Mouse (Mus musculus) small intestine, adult 2 months (tissue): ENCODE data around the gene 4932438A13Rik. TPM values are rescaled to one million over a fixed set of nuclear protein-coding genes. Genes with fewer than 3 reads are reported as not detected.

Experiments used
- H3K27ac ChIP-seq: fragments of 200-500 bp; 2 replicates; pipeline ENCODE4 v1.5.1; 2012; ENCODE audit warnings: low read depth, low read length, control low read depth, inconsistent platforms; ENCODE audit not compliant: insufficient read depth
- H3K27me3 ChIP-seq: fragments of 200-500 bp; 2 replicates; pipeline ENCODE4 v1.6.1; 2012; ENCODE audit warnings: mild to moderate bottlenecking, moderate library complexity, low read length, inconsistent platforms; ENCODE audit not compliant: control insufficient read depth, insufficient read depth
- H3K36me3 ChIP-seq: fragments of 200-500 bp; 2 replicates; pipeline ENCODE4 v1.6.1; 2012; ENCODE audit warnings: mild to moderate bottlenecking, low read length, control low read depth, inconsistent platforms; ENCODE audit not compliant: control insufficient read depth, insufficient read depth
- H3K4me1 ChIP-seq: fragments of 200-500 bp; 2 replicates; pipeline ENCODE4 v1.6.1; 2012; ENCODE audit warnings: low read length, inconsistent platforms, mixed read lengths; ENCODE audit not compliant: control insufficient read depth, insufficient read depth, insufficient read length
- H3K4me3 ChIP-seq: fragments of 200-500 bp; 2 replicates; pipeline ENCODE4 v1.5.1; 2012; ENCODE audit warnings: low read depth, mild to moderate bottlenecking, control low read depth, inconsistent platforms, low read length, moderate library complexity
- CTCF ChIP-seq: fragments of 200-500 bp; IDR thresholded peaks from 2 replicates; pipeline ENCODE4 v1.5.1; 2012; ENCODE audit warnings: low read depth, mild to moderate bottlenecking, control low read depth, inconsistent platforms, low read length, moderate library complexity, mixed read lengths; ENCODE audit not compliant: insufficient replicate concordance, insufficient read length; ENCODE audit errors: extremely low read depth
- POLR2A ChIP-seq: fragments of 200-500 bp; IDR thresholded peaks from 2 replicates; pipeline ENCODE4 v1.6.1; 2012; ENCODE audit warnings: low read depth, mild to moderate bottlenecking, control low read depth, inconsistent platforms, low read length, moderate library complexity
- WGBS: fragments of 180-500 bp; shearing (Covaris S2); methylation state at CpG from one replicate; pipeline ENCODE4 v1.1.7; 2018; 5-methylcytosine and 5-hydroxymethylcytosine counted together
- polyA plus RNA-seq: library from polyadenylated mRNA; depleted of rRNA; stranded (reverse); fragments of >200 nt; gene quantifications from 2 replicates; pipeline ENCODE4 v1.2.3, GENCODE M21; 2012

The 4932438A13Rik gene
- polyA plus RNA-seq, 1 experiment: 13.3 TPM

DNA sequence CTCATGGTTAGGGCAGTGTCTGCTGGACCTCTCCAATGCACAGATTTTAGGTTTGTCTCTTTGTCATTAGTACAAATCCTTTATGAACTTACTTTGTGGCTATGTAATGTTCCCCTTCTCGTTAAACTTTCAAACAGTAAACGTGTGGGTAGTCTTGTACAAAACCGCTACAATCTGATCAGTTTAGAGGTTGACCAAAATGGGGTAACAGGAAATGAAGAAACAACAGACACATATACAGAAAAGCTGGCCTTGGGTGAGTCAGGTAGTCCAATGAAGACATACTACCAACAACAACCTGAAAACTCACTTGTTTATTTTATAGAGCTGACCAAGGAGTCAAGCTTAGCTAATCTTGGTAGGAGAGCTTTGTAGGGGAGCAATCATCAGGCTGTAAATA, 32.7 kb upstream of the 4932438A13Rik start:
- Histone ChIP-seq H3K4me3 (no peak overlapping the region), H3K4me1 (no peaks in the 10 kb centered on the region), H3K27ac (no peak overlapping the region), H3K27me3 (no peaks in the 10 kb centered on the region), H3K36me3 (no peaks in the 10 kb centered on the region)
- WGBS: 88% methylated on average over 3 of the region's 3 CpGs
- no peak for TF ChIP-seq POLR2A
- no peak for TF ChIP-seq CTCF

DNA sequence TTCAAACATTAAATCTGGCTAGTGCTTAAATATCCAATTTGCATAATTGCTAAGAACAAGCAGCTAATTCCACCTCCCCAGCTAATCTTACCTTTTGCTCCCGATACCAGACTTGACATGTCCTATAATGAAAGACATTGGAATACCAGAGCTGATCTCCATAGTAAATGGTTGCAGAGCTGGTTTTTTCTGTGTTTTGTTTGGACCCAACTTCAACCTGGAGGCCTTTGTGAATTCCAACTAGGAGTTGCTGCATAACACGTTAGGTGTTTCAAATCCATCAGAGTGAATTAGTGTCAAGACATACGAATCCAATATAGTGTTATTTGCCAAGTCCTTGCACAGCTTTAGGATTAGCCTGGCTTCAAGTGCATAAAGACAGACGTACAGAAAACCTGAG, 28.5 kb upstream of the 4932438A13Rik start:
- Histone ChIP-seq H3K27me3 (no peaks in the 10 kb centered on the region), H3K4me3 (no peak overlapping the region), H3K4me1 (peaks cover 5% of the 10 kb centered on the region; the same call in 1 of the 2 replicates), H3K27ac (no peak overlapping the region), H3K36me3 (no peaks in the 10 kb centered on the region)
- WGBS: 88% methylated on average over 4 of the region's 4 CpGs
- no peak for TF ChIP-seq POLR2A
- TF ChIP-seq CTCF: no peak

GRCm38 (mm10) chr3:36834832-36835231, 28.1 kb upstream of the 4932438A13Rik start:
- Histone ChIP-seq H3K27ac (no peak overlapping the region), H3K27me3 (no peaks in the 10 kb centered on the region), H3K36me3 (no peaks in the 10 kb centered on the region), H3K4me3 (no peak overlapping the region), H3K4me1 (peaks cover 5% of the 10 kb centered on the region; the same call in 1 of the 2 replicates)
- 68% methylated on average over 2 of the region's 2 CpGs for WGBS
- TF ChIP-seq CTCF (no peak), POLR2A (no peak)

GRCm38 (mm10) chr3:36835525-36836203, 27.2 kb upstream of the 4932438A13Rik start:
- peaks cover 5% of the 10 kb centered on the region; the same call in 1 of the 2 replicates for H3K4me1 ChIP-seq
- no peak overlapping the region for H3K4me3 ChIP-seq
- H3K27ac ChIP-seq: no peak overlapping the region
- no peak for TF ChIP-seq POLR2A
- no peak for TF ChIP-seq CTCF
- no peaks in the 10 kb centered on the region for H3K36me3 ChIP-seq
- no peaks in the 10 kb centered on the region for H3K27me3 ChIP-seq
- WGBS: 62% methylated on average over 18 of the region's 18 CpGs

GRCm38 (mm10) chr3:36836833-36837232, 26.1 kb upstream of the 4932438A13Rik start:
- WGBS: 42% methylated on average over 7 of the region's 7 CpGs
- H3K27ac ChIP-seq: peak overlapping the region; percentile 55

DNA sequence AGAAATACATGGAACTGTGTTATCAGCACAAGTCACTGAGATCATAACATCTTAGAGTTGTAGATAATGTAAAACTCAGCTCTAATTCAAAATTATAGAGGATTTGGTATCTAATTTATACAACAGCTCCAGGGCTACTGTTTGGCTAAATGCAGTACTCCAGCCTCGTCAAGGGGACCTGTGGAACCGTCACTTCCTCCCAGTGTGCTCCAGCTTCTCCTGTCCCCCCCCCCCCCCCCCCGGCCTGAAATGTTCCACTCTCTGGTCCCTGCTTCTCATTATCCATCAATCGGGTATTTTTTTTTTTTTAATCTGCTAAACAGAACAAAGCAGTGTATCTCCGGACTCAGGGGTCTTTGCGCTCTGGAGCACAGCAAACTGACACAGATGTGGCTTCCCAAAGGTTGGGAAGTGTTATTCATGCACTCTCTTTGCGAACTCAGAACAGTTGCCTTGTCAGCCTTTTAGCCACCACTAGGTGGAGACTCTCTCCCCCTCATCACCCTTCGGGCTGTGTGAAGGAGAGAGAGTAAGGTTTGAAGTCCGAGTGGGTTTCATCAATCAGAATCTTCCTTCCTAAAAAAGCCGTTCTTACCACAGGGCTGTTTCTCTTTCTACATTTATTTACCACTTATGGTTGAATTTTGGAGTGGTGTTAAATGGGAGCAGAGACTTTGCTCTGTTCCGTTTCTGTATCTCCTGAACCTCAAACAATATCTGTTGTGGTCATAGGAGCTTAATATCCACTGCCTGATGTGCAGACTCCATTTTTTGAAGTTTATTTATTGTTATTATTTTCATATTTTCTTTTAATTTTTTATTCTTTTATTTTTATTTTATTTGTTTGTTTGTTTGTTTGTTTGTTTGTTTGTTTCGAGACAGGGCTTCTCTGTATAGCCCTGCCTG, 22.0 kb upstream of the 4932438A13Rik start:
- Histone ChIP-seq H3K36me3 (no peaks in the 10 kb centered on the region), H3K27me3 (no peaks in the 10 kb centered on the region), H3K4me3 (no peak overlapping the region), H3K4me1 (peaks cover 3% of the 10 kb centered on the region; the same call in 1 of the 2 replicates), H3K27ac (no peak overlapping the region)
- WGBS: 17% methylated on average over 12 of the region's 12 CpGs
- TF ChIP-seq CTCF (peak; percentile 79; the same call in 1 of the 2 replicates), POLR2A (no peak)

More at GRCm38 (mm10) chr3:36836833-36837232, 26.1 kb upstream of the 4932438A13Rik start:
- no peak overlapping the region for H3K4me3 ChIP-seq
- H3K4me1 ChIP-seq: peaks cover 5% of the 10 kb centered on the region; the same call in 1 of the 2 replicates
- TF ChIP-seq POLR2A: no peak
- TF ChIP-seq CTCF: no peak
- no peaks in the 10 kb centered on the region for H3K27me3 ChIP-seq
- no peaks in the 10 kb centered on the region for H3K36me3 ChIP-seq

- H3K27me3 ChIP-seq: no peaks in the 10 kb centered on the region
- TF ChIP-seq POLR2A (no peak), CTCF (no peak)
- H3K27ac ChIP-seq: peak overlapping the region; percentile 28; the same call in 1 of the 2 replicates
- no peak overlapping the region; the same call in 1 of the 2 replicates for H3K4me3 ChIP-seq
- 24% methylated on average over 10 of the region's 10 CpGs for WGBS
- H3K36me3 ChIP-seq: no peaks in the 10 kb centered on the region
- H3K4me1 ChIP-seq: no peaks in the 10 kb centered on the region
These were observed 9.0 kb upstream of the 4932438A13Rik start for GRCm38 (mm10) chr3:36853733-36854440.
